Mouse (Mus musculus) stomach, postnatal 0 days (tissue): Measurements from ENCODE around the gene C130050O18Rik.

Experiments
- CTCF ChIP-seq: IDR thresholded peaks from 2 replicates; pipeline ENCODE4 v1.5.1; 2016; ENCODE audit warnings: antibody characterized with exemption, low read depth, mild to moderate bottlenecking, moderate library complexity
- EP300 ChIP-seq: optimal IDR thresholded peaks from 2 replicates; pipeline ENCODE3; 2016; ENCODE audit warnings: antibody characterized with exemption

DNA sequence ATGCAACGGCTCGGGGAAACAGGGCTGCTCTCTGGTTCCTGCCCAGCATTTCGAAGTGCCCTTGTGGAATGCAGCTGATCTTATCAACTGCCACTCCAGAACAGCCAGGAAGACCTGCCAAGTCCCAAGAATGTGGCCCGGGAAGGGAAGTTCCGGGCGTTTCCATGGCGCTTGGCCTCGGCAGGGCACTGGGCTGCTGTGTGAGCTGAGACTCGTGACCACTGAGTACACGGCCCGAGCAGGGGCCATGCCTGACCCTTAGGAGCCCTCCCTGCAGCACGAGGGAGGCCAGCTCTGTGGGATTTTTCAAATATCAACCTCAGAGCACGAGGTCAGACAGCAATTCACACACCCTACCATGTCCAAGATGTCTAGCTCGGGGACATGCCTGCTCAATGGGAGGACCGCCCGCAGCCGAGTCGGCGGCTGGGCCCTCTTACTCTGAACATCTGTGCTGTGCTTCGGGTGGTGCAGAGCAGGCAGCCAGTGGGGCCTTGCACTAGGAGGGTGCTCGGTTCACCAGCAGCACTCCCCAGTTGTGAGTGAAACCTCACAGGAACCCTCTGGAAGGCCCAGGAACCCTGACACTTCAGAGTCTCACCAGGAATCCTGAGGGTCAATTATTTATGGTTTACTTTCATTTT, 26.0 kb upstream of the C130050O18Rik start:
- no peak for TF ChIP-seq CTCF
- TF ChIP-seq EP300, result no peak
